Mouse (Mus musculus) lung, adult 2 months (tissue): ENCODE data around the gene Cfap52. TPM values are rescaled to one million over a fixed set of nuclear protein-coding genes. Genes with fewer than 3 reads are reported as not detected.

ENCODE experiments used
- DNase-seq: peaks from one replicate; pipeline ENCODE4 v3.0.0; 2022
- H3K4me1 ChIP-seq: fragments of 200-500 bp; 2 replicates; pipeline ENCODE4 v1.6.1; 2011; ENCODE audit warnings: low read length; ENCODE audit not compliant: control insufficient read depth, insufficient read depth
- H3K4me3 ChIP-seq: fragments of 200-500 bp; replicated peaks from 2 replicates; pipeline ENCODE3; 2011; ENCODE audit warnings: low read depth, mild to moderate bottlenecking, control low read depth, low read length; ENCODE audit errors: extremely low read depth
- CTCF ChIP-seq: fragments of 200-500 bp; IDR thresholded peaks from 2 replicates; pipeline ENCODE4 v1.5.1; 2011; ENCODE audit warnings: mild to moderate bottlenecking, low read length, control low read depth; ENCODE audit not compliant: insufficient read depth
- POLR2A ChIP-seq: fragments of 200-500 bp; IDR thresholded peaks from 2 replicates; pipeline ENCODE4 v1.6.1; 2011; ENCODE audit warnings: low read depth, mild to moderate bottlenecking, control low read depth, low read length, borderline replicate concordance; ENCODE audit errors: extremely low read depth
- WGBS: fragments of 180-500 bp; shearing (Covaris S2); methylation state at CpG from one replicate; pipeline ENCODE4 v1.1.7; 2018; 5-methylcytosine and 5-hydroxymethylcytosine counted together
- polyA plus RNA-seq: library from polyadenylated mRNA; depleted of rRNA; stranded (reverse); fragments of >200 nt; gene quantifications from 2 replicates; pipeline ENCODE4 v1.2.3, GENCODE M21; 2012; rRNA removed

Gene Cfap52
- polyA plus RNA-seq, 1 experiment, result 9.4 TPM

GRCm38 (mm10) chr11:67920226-67920960 lies 45.1 kb downstream of the Cfap52 start:
- DNase-seq, result no peak
- H3K4me3 ChIP-seq, result no peak overlapping the region
- no peak for TF ChIP-seq CTCF
- TF ChIP-seq POLR2A, result no peak
- H3K4me1 ChIP-seq, result peaks cover 12% of the 10 kb centered on the region
- WGBS, result 37% methylated on average over 9 of the region's 9 CpGs

- 26% methylated on average over 5 of the region's 5 CpGs for WGBS
- H3K4me1 ChIP-seq, result peaks cover 12% of the 10 kb centered on the region
- no peak for DNase-seq
- H3K4me3 ChIP-seq, result no peak overlapping the region
- TF ChIP-seq CTCF, result no peak
- no peak for TF ChIP-seq POLR2A
Measured at GRCm38 (mm10) chr11:67919593-67919992, 45.9 kb downstream of the Cfap52 start.

GRCm38 (mm10) chr11:67917126-67917525 lies 48.3 kb downstream of the Cfap52 start:
- peaks cover 9% of the 10 kb centered on the region for H3K4me1 ChIP-seq
- WGBS, result 47% methylated on average over 3 of the region's 3 CpGs
- TF ChIP-seq CTCF (no peak), POLR2A (no peak)
- H3K4me3 ChIP-seq, result no peak overlapping the region
- no peak for DNase-seq

- WGBS, result 74% methylated on average over 5 of the region's 5 CpGs
- TF ChIP-seq CTCF (no peak), POLR2A (no peak)
- no peak for DNase-seq
- H3K4me1 ChIP-seq, result no peaks in the 10 kb centered on the region
- H3K4me3 ChIP-seq, result no peak overlapping the region
Measured at GRCm38 (mm10) chr11:67911074-67911473, 54.4 kb downstream of the Cfap52 start.

GRCm38 (mm10) chr11:67903756-67904155 lies 61.7 kb downstream of the Cfap52 start:
- H3K4me3 ChIP-seq, result no peak overlapping the region
- DNase-seq, result no peak
- no peaks in the 10 kb centered on the region for H3K4me1 ChIP-seq
- WGBS, result 80% methylated on average over 4 of the region's 4 CpGs
- no peak for TF ChIP-seq POLR2A
- no peak for TF ChIP-seq CTCF

GRCm38 (mm10) chr11:67897064-67897560 lies 68.3 kb downstream of the Cfap52 start:
- TF ChIP-seq POLR2A (no peak), CTCF (peak; percentile 92)
- DNase-seq, result peak; percentile 64
- no peaks in the 10 kb centered on the region for H3K4me1 ChIP-seq
- H3K4me3 ChIP-seq, result no peak overlapping the region
- 34% methylated on average over 8 of the region's 8 CpGs for whole genome bisulfite sequencing

- H3K4me1 ChIP-seq, result no peaks in the 10 kb centered on the region
- DNase-seq, result no peak
- H3K4me3 ChIP-seq, result no peak overlapping the region
- 85% methylated on average over 7 of the region's 7 CpGs for WGBS
- TF ChIP-seq POLR2A (no peak), CTCF (no peak)
Measured at GRCm38 (mm10) chr11:67895641-67896040, 69.8 kb downstream of the Cfap52 start.

DNA sequence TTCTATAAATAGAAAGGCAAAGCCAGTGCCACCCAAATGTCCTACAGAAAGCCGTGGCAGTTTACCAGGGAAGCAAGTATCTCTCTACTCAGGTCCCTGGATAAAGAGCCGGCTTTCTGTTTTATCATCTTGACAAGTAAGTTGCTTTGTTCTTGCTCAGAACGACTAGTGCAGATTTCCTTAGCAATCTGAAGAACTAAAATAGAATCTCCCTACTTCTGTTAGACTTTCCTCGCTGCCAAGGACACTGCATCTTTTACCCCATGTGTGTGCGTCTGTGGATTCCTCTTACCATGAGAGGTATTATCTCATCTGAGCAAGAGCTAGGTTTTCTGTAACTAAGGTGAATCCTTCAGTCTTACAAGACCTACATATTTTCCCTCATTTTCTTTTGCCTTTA lies 76.9 kb downstream of the Cfap52 start:
- H3K4me1 ChIP-seq, result no peaks in the 10 kb centered on the region
- WGBS, result 80% methylated on average over 5 of the region's 5 CpGs
- no peak overlapping the region for H3K4me3 ChIP-seq
- DNase-seq, result no peak
- TF ChIP-seq CTCF (no peak), POLR2A (no peak)

DNA sequence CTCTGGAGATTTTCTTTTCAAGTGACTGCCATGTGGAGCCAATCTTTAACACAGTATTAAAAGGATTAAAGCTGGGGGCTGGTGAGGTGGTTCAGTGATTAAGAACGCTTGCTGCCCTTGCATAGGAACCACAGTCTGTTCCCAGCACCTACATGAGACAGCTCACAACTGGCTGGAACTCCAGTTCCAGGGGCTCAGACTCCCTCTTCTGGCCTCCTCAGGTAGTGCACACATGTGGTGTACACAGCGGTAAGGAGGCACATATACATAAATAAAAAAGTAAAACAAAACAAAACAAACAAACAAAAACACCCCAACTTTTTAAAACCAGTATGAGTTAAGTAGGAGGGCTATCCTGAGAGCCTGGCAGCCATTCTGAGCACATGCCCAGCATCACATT lies 79.5 kb downstream of the Cfap52 start:
- no peak for DNase-seq
- TF ChIP-seq POLR2A (no peak), CTCF (no peak)
- Histone ChIP-seq H3K4me1 (no peaks in the 10 kb centered on the region), H3K4me3 (no peak overlapping the region)
- 82% methylated on average over 2 of the region's 2 CpGs for WGBS

Other genes starting within 250 kb of the Cfap52 start
- not detected in 2 replicates for gene Glp2r, start 194.5 kb downstream of the Cfap52 start, polyA plus RNA-seq
- gene Gsg1l2, start 191.0 kb downstream of the Cfap52 start, polyA plus RNA-seq, result not detected in 2 replicates
- gene Dhrs7c, start 167.5 kb downstream of the Cfap52 start, polyA plus RNA-seq, result 2.5 and 7.9 TPM in 2 replicates
- gene Usp43, start 43.5 kb downstream of the Cfap52 start, polyA plus RNA-seq, result 7.0 and 7.9 TPM in 2 replicates
- 3.9 and 8.7 TPM in 2 replicates for gene Stx8, start 542 bp upstream of the Cfap52 start, polyA plus RNA-seq